Mouse (Mus musculus): ENCODE results near the gene Thumpd1.

DNA sequence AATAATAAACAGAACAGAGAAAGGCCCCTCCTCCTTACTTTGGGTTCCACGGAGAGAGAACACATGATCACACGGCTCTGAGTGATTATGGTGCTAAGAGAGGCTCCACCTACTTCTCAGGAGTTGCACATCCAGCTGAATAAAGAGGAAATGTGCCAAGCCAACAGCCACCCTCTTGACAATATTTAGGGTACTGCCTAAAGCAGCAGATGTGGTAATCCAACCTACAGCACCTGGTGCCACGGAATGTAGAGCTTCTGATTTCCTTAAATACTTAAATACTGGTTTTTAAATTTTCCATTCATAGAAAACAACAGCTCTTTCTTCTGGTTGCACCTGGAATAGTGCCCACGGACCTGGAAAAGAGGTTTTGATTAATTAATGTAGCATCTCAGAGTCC is 37.9 kb downstream of the Thumpd1 start:
- no peak for TF ChIP-seq CTCF (IDR thresholded peaks at IDR 0.05; ENCODE audit: low read depth)
- no peak for TF ChIP-seq EP300 (IDR thresholded peaks at IDR 0.05; ENCODE audit: low read depth)
